Mouse (Mus musculus) adrenal gland, postnatal 4 days (tissue): ENCODE data around the gene Vps9d1. TPM values are rescaled to one million over a fixed set of nuclear protein-coding genes. Genes with fewer than 3 reads are reported as not detected.
A peak's percentile ranks its signal among the peaks of the same experiment; 100 is the strongest.
"Not testable (repeated sequence)": the region's sequence is repeated elsewhere in the genome, so short reads cannot be mapped to it uniquely, and the experiment has no call there.

ENCODE experiments used
- DNase-seq, 2 experiments: peaks; one replicate each; pipeline ENCODE4 v3.0.0; 2021 to 2022; ENCODE audit warnings: low spot score in 2 of 2, mixed read lengths in 2 of 2
- long read RNA-seq, 2 experiments: library from polyadenylated mRNA; stranded (forward); transcript quantifications; one replicate each; pipeline ENCODE4 v2.0.0; 2021
- total RNA-seq, 2 experiments: library from RNA; stranded (reverse); gene quantifications; 2 replicates each; pipeline ENCODE4 v1.2.3; 2021

The Vps9d1 gene
- 10 to 100 TPM; 33.8 to 46.6 TPM for total RNA-seq
- long read RNA-seq, experiment 1, transcript Vps9d1-203 (15 exons, 2,952 nt): major isoform, 5 of 20 reads
- long read RNA-seq, experiment 1, partial matches to known transcripts: 7 of 20 reads
- long read RNA-seq, experiment 1, other reads (novel, unspliced or antisense): 8 of 20 reads
- long read RNA-seq, experiment 2, partial matches to known transcripts: 9 of 30 reads
- long read RNA-seq, experiment 2, other reads (novel, unspliced or antisense): 19 of 30 reads

DNA sequence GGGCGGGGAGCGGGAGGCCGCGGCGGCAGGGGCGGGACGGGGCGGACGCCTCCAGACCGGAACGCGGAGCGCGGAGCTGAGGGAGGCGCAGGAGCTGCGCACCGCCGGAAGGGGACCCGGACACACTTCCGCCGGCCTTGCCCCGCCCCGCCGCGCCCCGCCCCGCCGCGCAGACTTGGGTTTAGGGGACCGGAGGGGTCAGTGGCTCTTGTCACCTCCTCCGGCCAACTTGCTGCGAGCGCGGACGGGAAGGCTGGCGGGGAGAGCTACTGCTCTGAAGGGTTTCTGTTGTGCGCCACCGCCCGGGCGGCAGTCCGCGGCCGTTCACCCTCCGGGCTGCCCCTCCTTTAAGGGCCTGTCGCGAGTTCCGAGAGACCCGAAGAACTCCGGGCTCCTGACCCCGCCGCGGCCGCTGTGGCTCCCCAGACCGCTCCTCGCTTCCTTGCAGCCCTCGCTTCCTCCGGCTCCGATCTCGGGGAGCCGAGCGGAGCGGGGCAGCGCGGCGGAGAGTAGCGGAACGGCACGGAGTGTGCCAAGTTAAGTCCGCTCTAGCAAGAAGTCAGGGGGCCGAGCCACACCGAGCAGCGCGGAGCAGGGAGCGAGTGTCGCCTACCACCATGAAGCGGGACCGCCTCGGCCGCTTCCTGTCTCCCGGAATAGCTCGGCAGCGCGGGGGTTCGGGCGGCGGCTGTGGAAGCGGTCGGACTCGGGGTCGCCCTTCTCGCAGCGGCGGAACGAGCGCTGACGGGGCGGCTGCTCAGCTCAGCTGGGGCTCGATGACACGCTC is at the start of gene Vps9d1, which contains the start of gene Zfp276:
Vps9d1 (minus strand) TSS at position 250 of the 787 bp plus-strand sequence.
Zfp276 (plus strand) TSS at position 97 of the 787 bp plus-strand sequence.
- DNase-seq: peak; percentile 83 to 84

DNA sequence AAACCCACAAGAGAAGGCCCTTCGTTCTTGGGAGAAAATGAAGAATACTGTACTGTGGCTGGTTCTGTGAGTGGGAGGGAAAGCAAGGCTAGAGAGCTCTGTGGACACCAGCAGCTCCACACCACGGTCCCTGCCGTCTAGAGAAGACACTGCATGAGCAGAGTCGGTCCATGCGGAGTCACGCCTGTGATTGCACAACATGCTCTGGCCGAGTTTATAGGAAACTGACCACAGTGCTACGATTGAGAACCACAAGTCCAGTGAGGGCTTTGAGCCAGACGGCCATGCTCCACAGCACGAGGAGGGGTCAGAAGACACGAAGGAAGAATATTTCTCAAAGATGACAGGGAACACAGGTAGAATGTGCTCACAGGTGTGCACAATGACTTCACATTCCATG is 44.2 kb upstream of the Vps9d1 start:
- no peak for DNase-seq

DNA sequence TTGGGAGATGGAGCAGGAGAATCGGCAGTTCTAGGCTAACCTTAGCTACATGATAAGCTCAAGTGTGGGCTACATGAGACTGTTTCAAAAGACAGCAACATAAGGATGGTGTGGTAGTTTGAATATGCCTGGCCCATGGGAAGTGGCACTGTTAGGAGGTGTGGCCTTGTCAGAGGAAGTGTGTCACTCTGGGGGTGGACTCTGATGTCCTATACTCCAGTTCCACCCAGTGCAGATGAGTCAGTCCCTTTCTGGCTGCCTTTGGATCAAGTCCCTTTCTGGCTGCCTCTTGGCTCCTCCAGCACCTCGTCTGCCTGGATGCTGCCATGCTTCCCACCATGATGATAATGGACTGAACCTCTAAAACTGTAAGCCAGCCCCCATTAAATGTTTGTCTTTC is 38.6 kb upstream of the Vps9d1 start:
- DNase-seq: no peak

DNA sequence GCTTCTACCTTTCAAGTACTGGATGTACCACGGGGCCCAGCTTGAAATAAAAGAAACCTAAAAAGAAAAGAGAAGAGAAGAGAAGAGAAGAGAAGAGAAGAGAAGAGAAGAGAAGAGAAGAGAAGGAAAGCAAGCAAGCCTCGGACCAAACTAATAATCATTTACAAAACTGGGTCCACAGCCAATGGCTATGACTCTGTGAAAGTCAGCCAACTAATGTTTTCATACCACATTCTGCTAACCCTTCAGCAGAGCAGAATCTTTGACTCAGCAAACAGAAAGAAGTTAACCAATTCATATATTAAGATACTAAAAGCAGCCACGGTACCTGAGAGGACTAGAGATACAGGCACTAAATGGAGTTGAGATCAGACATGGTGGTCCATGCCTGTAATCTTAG is 38.1 kb upstream of the Vps9d1 start:
- DNase-seq: no peak

DNA sequence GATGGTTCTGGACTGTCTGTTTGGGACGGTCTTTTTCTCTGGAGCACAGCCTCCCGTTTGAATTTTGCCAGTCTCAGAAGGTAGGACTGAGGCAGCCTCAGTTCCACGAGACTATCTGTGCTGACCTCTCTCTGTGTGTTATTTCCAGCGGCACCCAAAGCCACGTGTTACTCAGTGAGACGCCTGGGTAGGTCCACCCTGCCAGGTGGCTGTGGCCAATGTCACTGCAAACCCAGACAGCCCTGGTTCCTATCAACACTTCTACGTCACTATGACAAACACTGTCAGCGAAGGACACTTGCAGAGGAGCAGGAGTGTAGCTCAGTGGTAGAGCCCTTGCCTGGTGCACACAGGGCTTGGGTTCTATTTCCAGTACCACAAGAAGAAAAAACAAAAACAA is 37.6 kb upstream of the Vps9d1 start:
- DNase-seq: no peak

DNA sequence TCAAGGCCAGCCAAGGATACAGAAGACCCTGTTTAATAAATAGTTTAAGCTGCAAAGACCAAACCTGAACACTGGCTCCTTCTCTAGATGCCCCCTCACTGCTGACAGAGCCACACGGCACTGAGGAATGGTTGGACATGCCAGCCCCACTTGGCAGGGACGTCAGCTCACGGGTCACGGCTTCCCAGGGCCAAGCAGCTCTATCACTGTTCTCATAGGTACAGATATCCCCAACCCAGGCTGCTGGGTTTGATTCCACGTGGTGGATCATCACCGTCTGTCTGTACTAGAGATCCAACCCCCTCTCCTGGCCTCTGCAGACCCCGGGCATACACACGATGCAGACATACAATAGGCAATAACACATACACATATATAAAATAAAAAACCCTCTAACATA is 36.5 kb upstream of the Vps9d1 start:
- no peak for DNase-seq

DNA sequence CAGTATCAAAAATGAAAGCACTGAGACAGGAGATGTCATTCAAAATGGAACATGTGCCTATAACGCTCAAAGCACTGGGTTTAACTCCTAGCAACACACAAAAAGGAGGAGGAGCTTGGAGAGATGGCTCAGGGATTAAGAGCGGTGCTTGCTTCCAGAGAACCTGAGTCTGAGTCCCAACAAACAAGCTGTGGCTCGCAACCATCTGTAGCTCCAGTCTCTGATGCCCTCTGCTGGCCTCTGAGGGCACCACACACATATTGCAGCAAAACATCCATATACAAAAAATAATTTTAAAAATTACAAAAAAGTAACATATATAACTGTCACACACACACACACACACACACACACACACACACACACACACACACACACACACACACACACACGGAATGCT is 36.0 kb upstream of the Vps9d1 start:
- no peak for DNase-seq

DNA sequence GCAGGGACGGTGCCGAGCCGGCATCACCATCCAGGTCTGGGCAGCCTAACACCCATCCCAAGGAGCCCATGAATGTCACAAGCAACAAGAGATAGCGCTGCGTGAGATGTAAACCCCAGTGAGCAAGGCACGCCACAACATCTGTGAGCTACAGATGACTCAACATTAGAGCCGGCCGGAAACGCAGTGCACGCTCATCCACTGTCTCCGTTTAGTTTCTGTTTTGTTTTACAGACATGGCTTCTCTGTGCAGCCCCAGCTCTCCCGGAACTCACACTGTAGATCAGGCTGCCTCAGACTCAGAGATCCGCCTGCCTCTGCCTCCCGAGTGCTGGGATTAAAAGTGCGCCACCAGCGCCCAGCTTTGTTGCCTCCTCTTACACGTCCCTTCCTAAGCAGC is 33.2 kb upstream of the Vps9d1 start:
- DNase-seq: no peak

DNA sequence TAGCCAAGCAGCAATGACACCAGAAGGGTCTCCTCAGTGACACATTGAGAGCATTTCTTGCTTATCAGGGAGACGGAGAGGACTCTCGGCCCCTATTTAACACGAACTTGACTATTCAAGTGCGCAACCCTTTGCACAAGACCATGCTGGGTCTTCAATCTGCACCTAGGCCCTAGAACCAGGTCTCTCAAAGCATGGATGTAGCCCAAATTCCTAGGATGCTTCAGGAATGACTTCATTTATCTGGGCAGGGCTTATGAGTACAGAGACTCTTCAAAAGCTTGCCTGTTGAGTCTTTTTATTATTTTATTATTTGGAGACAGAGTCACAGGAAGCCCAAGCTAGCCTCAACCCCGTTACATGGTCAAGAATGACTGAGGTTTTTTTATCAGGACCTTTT is 30.3 kb upstream of the Vps9d1 start:
- DNase-seq: no peak

DNA sequence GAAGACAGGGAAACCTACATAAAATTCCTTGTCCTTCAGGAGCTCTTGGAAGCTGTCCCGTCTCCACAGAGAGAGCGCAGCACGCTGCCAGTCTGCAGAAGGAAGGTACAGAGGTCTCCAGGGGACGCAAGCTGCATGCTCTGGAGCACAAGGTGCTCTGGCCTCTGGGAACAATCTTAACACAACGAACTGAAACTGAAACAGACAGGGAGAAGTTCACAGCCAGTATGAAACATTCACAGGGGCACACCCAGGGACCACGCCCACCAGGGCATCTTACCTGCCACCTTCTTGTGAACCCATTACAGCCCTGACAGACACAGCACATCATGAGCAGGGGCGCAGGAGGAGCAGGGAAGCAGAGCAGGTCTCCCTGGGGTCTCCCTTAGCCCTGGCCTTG is 29.8 kb upstream of the Vps9d1 start:
- DNase-seq: no peak

DNA sequence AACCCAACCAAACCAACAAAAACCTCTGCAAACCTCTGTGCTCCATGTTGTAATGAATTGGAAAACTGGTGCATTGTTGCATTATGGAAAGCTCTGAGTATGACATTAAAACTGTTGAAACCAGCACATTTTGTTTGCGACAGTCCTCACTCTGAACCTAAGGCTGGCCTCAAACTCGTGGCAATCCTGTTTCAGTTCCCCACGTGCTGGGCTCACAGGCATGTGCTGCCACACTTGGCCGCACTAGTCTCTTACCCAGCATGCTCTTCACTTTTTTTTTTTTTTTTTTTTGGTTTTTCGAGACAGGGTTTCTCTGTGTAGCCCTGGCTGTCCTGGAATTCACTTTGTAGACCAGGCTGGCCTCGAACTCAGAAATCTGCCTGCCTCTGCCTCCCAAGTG is 28.8 kb upstream of the Vps9d1 start:
- DNase-seq: not testable (repeated sequence)

DNA sequence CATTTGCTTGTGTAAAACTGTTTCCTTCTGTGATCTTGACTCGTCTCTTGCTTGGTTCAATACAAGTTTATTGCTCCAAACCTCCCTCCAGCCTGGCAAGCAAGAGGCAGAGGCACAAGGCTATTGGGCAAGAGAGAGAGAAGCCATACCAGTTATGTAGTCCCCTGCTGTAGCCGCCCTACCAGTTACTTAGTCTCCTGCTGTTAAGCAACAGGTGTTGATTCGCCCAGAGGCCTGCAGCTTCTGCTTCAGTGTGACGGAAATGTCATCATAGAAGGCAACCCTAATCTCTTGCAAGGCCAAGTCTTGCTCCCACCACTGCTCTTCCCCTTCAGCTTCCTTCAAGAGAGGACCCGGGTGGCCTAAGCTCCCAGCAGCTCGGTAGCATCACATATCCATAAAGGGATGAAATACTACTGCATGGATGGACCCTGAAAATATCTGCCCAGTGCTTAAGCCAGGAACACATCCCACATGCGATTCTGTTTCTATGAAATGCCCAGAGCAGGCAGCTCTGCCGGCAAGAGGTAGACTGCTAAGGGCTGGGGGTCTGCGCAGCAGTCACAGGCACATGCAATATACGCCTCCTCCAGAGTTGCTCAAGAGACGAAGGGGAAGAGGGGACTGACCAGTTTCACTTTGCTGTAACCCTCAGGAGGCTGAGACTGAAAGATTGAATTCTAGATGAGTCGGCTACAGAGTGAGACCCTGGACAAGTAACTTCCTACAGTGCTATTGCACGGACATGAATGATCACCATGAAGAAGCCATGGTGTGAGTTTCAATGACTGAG is 26.4 kb upstream of the Vps9d1 start:
- no peak for DNase-seq

DNA sequence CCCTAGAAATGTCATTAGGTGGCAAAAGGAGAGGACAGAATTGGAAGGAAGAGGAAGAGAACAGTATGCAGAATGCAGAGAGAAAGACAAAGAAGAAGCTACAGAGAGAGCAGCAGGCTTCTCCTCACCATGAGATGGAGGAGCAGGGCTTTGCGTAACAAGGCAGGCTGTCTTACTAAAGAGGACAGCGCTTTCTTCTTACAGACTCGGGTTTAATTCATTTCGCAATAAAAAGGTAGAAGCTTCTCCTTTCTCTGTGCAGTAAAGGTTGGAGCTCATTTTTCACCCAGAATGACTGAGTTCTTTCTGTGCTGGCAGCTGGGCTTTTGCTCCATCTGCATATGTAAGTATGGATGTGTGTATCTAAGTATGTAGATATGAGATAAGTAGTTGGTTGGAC is 25.7 kb upstream of the Vps9d1 start:
- DNase-seq: no peak

DNA sequence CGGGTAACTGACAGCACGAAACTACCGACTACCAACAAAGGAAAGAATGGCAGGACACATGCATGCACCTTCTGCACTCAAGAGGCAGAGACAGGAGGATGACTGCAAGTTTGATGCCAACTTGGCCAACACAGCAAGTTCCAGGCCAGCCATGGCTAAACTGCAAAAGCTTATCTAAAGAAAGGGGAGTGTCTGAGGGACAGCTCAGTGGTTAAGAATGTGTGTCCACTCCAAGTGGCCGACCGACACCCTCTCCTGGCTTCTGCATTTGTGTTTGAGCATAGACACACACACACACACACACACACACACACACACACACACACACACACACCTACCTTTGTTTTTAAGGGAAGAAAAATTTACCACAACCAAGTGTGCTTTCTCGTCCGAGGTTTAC is 24.3 kb upstream of the Vps9d1 start:
- DNase-seq: no peak

DNA sequence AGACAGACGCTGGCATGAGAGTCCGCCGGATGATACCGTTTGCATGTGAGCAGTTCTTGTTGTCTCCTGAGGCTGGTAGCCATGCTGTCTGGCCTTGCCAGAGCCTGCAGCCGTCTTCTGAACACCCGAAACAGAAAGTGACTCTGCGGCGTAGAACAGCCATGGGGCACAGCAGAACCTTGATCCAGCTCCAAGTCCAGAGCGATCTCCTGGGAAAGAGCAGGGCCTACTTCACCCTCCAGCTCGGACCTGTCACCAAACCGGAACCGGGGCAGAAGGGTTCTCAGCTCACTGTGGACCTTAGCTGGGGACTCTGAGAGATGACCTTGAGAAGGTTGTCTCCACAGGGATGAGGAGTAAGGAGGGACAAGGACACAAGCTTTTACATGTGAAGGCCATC is 20.9 kb upstream of the Vps9d1 start:
- DNase-seq: no peak

DNA sequence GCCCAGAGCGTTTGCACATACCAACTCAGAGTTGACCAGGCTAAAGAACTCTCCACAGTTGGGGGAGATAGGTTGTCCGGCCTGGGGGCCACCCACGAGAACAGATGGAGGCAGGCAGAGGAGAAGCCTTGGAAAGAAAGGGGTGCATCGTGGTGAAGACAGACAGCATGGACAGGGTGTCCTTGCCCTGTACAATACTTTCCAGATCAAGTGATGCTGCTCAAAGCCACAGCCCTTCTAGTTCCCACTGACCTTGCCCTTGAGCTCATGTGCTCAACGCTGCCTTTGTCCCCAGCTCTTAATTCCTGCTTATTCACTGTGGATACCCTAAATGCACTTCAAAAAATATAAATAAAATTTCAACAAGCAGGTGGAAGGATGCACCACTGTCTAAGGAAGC is 20.3 kb upstream of the Vps9d1 start:
- DNase-seq: no peak

DNA sequence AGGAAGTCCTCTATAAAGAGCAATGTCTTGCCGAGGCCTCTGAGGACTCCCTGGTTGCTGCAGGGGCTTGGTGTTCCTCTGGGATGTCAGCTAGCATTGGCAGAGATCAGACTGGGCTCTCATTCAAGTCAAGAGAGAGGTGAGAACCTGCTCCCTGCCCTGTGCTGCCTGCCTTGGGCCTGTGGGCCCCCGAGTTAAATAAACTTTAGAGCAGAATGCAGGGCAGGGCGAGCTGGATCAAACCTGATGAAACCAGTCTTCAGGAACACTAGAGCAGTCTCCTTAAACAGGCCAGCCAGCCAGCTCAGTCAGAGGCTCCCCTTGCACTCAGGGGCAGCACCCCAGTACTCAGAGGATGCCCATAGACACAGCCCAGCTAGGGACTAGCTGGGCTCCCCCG is 17.8 kb upstream of the Vps9d1 start:
- no peak for DNase-seq

DNA sequence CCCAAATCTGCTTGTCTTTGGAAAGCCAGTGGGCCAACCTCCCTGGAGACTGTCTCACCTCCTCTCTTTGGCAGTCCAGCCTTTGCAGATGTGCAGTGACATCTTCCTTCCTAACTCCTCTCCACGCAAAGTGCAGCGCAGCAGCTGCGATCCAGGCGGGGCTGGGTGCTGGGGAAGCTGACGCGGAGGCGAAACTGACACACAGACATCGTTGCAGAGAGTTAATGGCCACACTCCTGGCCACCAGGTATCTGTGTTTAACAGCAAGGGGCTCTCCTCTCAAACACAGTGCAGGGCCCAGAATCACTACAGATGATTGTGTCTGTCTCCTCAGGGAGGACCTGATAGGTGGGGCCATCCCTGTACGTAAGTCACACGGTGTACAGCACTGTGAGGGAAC is 17.0 kb upstream of the Vps9d1 start:
- no peak for DNase-seq

DNA sequence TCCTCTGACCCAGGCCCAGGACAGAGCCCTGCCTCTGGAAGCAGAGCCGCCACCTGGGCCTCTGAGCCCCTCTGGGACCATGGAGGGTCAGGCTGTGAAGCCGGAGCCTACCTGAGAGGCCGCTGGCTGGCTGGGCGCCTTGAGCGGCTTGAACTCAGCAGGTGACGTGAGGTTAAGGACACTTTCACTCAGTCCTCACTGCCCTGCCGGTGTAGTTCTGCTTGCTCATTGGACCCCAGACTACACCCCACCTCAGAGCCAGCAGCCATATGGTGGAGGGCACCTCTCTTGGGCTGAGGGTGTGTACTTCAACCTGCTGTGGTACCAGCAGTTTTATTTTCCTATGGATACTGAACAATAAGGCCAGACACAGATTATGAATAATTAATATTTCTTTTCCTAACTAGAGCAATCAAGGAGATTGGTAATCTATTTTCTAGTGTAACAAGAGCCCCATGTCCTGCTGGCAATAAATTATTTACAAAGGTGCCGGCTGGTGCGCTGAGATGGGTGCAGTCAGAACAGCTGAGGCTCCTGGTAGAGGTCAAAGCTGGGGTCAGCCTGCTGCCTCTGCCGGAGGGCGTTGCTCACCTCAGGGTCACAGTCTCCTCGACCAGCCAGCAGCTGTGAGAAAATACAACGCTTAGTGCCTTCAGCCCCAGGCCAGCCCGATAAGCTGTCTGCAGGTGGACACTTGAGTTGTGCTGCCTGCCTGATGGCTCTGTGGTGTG is 13.9 kb upstream of the Vps9d1 start:
- DNase-seq: no peak

DNA sequence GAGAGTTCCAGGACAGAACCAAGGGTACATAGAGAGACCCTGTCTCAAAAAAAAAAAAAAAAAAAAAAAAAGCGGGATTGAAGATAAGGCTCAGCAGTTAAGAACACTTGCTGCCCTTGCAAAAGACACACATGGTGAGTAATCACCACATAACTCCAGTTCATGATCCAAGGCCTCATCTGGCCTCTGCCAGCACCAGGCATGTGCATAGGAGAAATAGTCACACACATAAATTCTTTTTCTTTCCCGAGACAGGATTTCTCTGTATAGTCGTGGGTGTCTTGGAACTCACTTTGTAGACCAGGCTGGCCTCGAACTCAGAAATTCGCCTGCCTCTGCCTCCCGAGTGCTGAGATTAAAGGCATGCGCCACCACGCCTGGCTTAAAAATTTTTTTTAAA is 3.4 kb upstream of the Vps9d1 start:
- DNase-seq: not testable (repeated sequence)

DNA sequence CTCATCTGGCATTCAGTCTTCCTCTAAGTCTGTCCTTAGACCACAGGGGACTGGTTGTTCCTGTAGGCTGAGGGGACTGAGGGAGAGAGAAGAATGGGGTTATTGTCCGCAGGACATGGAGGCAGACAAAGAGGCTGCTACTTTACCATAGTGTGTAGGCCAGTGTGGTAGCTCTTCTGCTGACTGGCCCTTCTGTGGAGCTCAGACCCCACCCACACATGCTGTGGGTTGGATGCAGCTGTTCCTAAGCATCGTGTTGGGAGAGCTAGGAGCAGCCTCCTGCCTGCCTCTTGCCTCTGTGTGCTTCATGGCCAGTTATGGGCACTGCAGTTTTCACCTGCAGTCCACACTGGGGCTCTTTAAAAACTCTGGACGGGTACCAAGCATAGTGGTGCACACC is 3.0 kb upstream of the Vps9d1 start:
- DNase-seq: no peak
